Mouse (Mus musculus): ENCODE measurements at regions not wholly inside any gene's neighbourhood (a gene's known extent, or its start where the extent isn't known, plus 50 kb on each side); places are given as distances from the start of the nearest gene placed in this dataset.

GRCm38 (mm10) chr1:82129700-82130275 lies 103.1 kb upstream of the Gm9747 start:
- no peaks in the 10 kb centered on the region for H3K27me3 ChIP-seq (ENCODE audit: control insufficient read depth, insufficient read depth, low read length)
- WGBS, result 57% methylated on average over 5 of the region's 5 CpGs
- no peak overlapping the region for H3K4me3 ChIP-seq (replicated peaks; ENCODE audit: insufficient read depth, low read depth, low read length)
- no peaks in the 10 kb centered on the region for H3K4me1 ChIP-seq (ENCODE audit: control insufficient read depth, insufficient read depth, low read length)
- TF ChIP-seq POLR2A (IDR thresholded peaks at IDR 0.05; ENCODE audit: borderline replicate concordance, insufficient read depth, low read length), result no peak
- TF ChIP-seq CTCF (IDR thresholded peaks at IDR 0.05; ENCODE audit: borderline replicate concordance, insufficient read depth, low read depth, low read length), result no peak
- no peak overlapping the region for H3K27ac ChIP-seq (ENCODE audit: insufficient read depth, low read length)
- no peak for DNase-seq

- Histone ChIP-seq H3K27ac (ENCODE audit: insufficient read depth, low read length) (no peak overlapping the region), H3K27me3 (ENCODE audit: control insufficient read depth, insufficient read depth, low read length) (no peaks in the 10 kb centered on the region), H3K4me1 (ENCODE audit: control insufficient read depth, insufficient read depth, low read length) (no peaks in the 10 kb centered on the region), H3K4me3 (replicated peaks; ENCODE audit: insufficient read depth, low read depth, low read length) (no peak overlapping the region)
- DNase-seq, result no peak
- TF ChIP-seq CTCF (IDR thresholded peaks at IDR 0.05; ENCODE audit: borderline replicate concordance, insufficient read depth, low read depth, low read length) (no peak), POLR2A (IDR thresholded peaks at IDR 0.05; ENCODE audit: borderline replicate concordance, insufficient read depth, low read length) (no peak)
- WGBS, result 66% methylated on average over 6 of the region's 6 CpGs
Measured at GRCm38 (mm10) chr1:82132536-82132935, 100.4 kb upstream of the Gm9747 start.

GRCm38 (mm10) chr1:82134938-82135337 lies 98.0 kb upstream of the Gm9747 start:
- H3K4me1 ChIP-seq (ENCODE audit: control insufficient read depth, insufficient read depth, low read length), result no peaks in the 10 kb centered on the region
- DNase-seq, result peak in 1 of 2 experiments; percentile 10
- no peak overlapping the region for H3K4me3 ChIP-seq (replicated peaks; ENCODE audit: insufficient read depth, low read depth, low read length)
- no peak for TF ChIP-seq CTCF (IDR thresholded peaks at IDR 0.05; ENCODE audit: borderline replicate concordance, insufficient read depth, low read depth, low read length)
- no peak for TF ChIP-seq POLR2A (IDR thresholded peaks at IDR 0.05; ENCODE audit: borderline replicate concordance, insufficient read depth, low read length)
- no peak overlapping the region for H3K27ac ChIP-seq (ENCODE audit: insufficient read depth, low read length)
- WGBS, result 24% methylated on average over 2 of the region's 2 CpGs
- no peaks in the 10 kb centered on the region for H3K27me3 ChIP-seq (ENCODE audit: control insufficient read depth, insufficient read depth, low read length)

DNA sequence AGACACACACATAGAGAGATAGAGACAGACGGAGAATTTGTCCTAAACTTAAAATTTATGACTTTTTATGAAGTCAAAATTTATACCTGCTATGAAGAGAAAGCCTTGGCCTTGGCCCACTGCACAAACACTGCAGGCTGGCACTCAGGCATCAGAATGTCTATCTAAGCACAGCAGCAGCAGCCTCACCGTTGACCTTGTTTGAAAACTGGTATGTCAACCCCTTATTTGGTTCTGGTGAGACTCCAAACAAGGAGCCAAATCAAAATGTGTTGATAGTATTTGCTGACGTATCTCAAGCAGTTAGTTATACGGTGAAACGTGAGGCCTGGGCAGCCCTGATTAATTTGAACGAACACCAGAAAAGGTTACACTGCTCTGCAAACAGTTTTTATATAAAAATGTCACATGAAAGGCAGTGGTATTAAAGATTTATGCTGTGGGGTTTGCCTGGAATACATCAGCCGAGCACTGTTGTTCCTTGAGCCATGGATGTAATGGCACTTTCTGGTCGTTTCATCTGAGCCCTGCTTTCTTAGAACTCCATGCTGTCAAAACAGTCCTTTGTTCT lies 97.1 kb upstream of the Gm9747 start:
- no peak for DNase-seq
- TF ChIP-seq POLR2A (IDR thresholded peaks at IDR 0.05; ENCODE audit: borderline replicate concordance, insufficient read depth, low read length) (no peak), CTCF (IDR thresholded peaks at IDR 0.05; ENCODE audit: borderline replicate concordance, insufficient read depth, low read depth, low read length) (no peak)
- H3K4me1 ChIP-seq (ENCODE audit: control insufficient read depth, insufficient read depth, low read length), result no peaks in the 10 kb centered on the region
- H3K27ac ChIP-seq (ENCODE audit: insufficient read depth, low read length), result no peak overlapping the region
- no peaks in the 10 kb centered on the region for H3K27me3 ChIP-seq (ENCODE audit: control insufficient read depth, insufficient read depth, low read length)
- no peak overlapping the region for H3K4me3 ChIP-seq (replicated peaks; ENCODE audit: insufficient read depth, low read depth, low read length)
- 90% methylated on average over 8 of the region's 8 CpGs for WGBS

DNA sequence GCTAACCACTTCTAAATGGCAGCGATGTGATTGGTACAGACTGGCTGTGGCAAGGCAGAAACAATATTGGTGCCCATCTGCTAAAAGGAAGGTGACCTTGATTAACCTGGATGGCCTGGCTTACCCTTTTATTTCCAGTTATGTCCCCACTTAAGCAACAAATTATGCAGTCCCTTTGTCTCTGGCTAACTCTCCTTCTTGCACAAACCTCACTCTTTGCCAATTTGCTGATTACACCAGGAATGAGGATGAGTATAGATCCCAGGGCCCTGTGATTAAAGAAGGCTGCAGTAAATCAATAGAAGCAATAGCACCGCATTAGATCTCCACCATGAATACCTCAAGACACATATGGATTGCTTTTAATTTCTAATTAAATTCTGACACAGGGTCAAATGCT lies 87.7 kb upstream of the Gm9747 start:
- Histone ChIP-seq H3K27me3 (ENCODE audit: control insufficient read depth, insufficient read depth, low read length) (no peaks in the 10 kb centered on the region), H3K27ac (ENCODE audit: insufficient read depth, low read length) (no peak overlapping the region), H3K4me1 (ENCODE audit: control insufficient read depth, insufficient read depth, low read length) (no peaks in the 10 kb centered on the region; the same call in 1 of the 2 replicates), H3K4me3 (replicated peaks; ENCODE audit: insufficient read depth, low read depth, low read length) (no peak overlapping the region)
- no peak for TF ChIP-seq CTCF (IDR thresholded peaks at IDR 0.05; ENCODE audit: borderline replicate concordance, insufficient read depth, low read depth, low read length)
- TF ChIP-seq POLR2A (IDR thresholded peaks at IDR 0.05; ENCODE audit: borderline replicate concordance, insufficient read depth, low read length), result no peak
- WGBS, result 86% methylated on average over 2 of the region's 2 CpGs
- no peak for DNase-seq

- Histone ChIP-seq H3K27ac (ENCODE audit: insufficient read depth, low read length) (no peak overlapping the region), H3K27me3 (ENCODE audit: control insufficient read depth, insufficient read depth, low read length) (no peaks in the 10 kb centered on the region), H3K4me1 (ENCODE audit: control insufficient read depth, insufficient read depth, low read length) (no peaks in the 10 kb centered on the region; the same call in 1 of the 2 replicates), H3K4me3 (replicated peaks; ENCODE audit: insufficient read depth, low read depth, low read length) (no peak overlapping the region)
- peak; percentile 12 to 34 for DNase-seq
- TF ChIP-seq POLR2A (IDR thresholded peaks at IDR 0.05; ENCODE audit: borderline replicate concordance, insufficient read depth, low read length) (no peak), CTCF (IDR thresholded peaks at IDR 0.05; ENCODE audit: borderline replicate concordance, insufficient read depth, low read depth, low read length) (no peak)
- 49% methylated on average over 13 of the region's 13 CpGs for WGBS
Measured at GRCm38 (mm10) chr1:82150219-82151128, 82.4 kb upstream of the Gm9747 start.

- Histone ChIP-seq H3K27ac (ENCODE audit: insufficient read depth, low read length) (no peak overlapping the region), H3K4me3 (replicated peaks; ENCODE audit: insufficient read depth, low read depth, low read length) (no peak overlapping the region), H3K27me3 (ENCODE audit: control insufficient read depth, insufficient read depth, low read length) (no peaks in the 10 kb centered on the region), H3K4me1 (ENCODE audit: control insufficient read depth, insufficient read depth, low read length) (no peaks in the 10 kb centered on the region)
- DNase-seq, result no peak
- TF ChIP-seq POLR2A (IDR thresholded peaks at IDR 0.05; ENCODE audit: borderline replicate concordance, insufficient read depth, low read length), result no peak
- no peak for TF ChIP-seq CTCF (IDR thresholded peaks at IDR 0.05; ENCODE audit: borderline replicate concordance, insufficient read depth, low read depth, low read length)
Measured at GRCm38 (mm10) chr1:82155961-82156360, 77.0 kb upstream of the Gm9747 start.
